Mouse (Mus musculus): ENCODE measurements around the gene Jph4. TPM values are rescaled to one million over a fixed set of nuclear protein-coding genes. Genes with fewer than 3 reads are reported as not detected.
A peak's percentile ranks its signal among the peaks of the same experiment; 100 is the strongest.

Gene Jph4
- polyA plus RNA-seq, 2 experiments, result 0.04 TPM; not detected in 1

DNA sequence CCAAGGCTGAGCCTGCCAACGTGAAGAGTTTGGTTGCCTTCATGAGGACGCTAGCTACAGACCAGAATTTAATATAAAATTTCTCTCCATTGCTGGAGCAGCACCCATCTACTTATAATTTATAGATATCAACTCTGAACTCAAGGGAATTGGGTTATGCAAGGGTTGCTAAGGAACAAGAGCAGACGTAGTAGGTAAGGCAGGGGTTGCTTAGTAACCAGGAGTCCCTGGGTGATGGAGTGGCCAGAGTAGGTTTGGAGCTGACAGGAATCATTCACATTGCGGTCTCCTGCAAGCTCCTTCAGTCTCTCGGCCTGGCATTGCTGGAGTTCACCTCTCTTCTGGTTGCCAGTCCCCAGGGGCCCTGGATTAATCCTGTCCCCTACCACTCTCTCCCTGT, 32.3 kb upstream of the Jph4 start:
- TF ChIP-seq CTCF (IDR thresholded peaks at IDR 0.05; ENCODE audit: low read depth) (no peak), EP300 (IDR thresholded peaks at IDR 0.05; ENCODE audit: low read depth) (no peak)
- WGBS (ENCODE audit: insufficient replicate concordance), result 62% methylated on average over 5 of the region's 5 CpGs
- no peak for DNase-seq (ENCODE audit: low read depth in 3 of 3, low spot score in 3 of 3)
- no peak overlapping the region for H3K4me2 ChIP-seq (ENCODE audit: low read depth)
- no peak for ATAC-seq (ENCODE audit: insufficient read depth)
- H3K9me3 ChIP-seq (ENCODE audit: control insufficient read depth, low read length), result no peaks in the 10 kb centered on the region
- H3K4me3 ChIP-seq (ENCODE audit: insufficient read depth in 1 of 2, low read depth in 2 of 2, low read length in 2 of 2), result no peak overlapping the region
- no peak overlapping the region for H3K27ac ChIP-seq
- H3K9ac ChIP-seq (replicated peaks), result no peak overlapping the region
- H3K27me3 ChIP-seq (ENCODE audit: control insufficient read depth, insufficient read depth, low read length), result no peaks in the 10 kb centered on the region
- H3K4me1 ChIP-seq (replicated peaks; ENCODE audit: control insufficient read depth in 2 of 2, insufficient read depth in 2 of 2, low read length in 1 of 2), result peaks cover 0 to 5% of the 10 kb centered on the region in 2 experiments; a peak in 2 of 4 replicates
- no peaks in the 10 kb centered on the region for H3K36me3 ChIP-seq (replicated peaks; ENCODE audit: control insufficient read depth, insufficient read depth, low read depth)

DNA sequence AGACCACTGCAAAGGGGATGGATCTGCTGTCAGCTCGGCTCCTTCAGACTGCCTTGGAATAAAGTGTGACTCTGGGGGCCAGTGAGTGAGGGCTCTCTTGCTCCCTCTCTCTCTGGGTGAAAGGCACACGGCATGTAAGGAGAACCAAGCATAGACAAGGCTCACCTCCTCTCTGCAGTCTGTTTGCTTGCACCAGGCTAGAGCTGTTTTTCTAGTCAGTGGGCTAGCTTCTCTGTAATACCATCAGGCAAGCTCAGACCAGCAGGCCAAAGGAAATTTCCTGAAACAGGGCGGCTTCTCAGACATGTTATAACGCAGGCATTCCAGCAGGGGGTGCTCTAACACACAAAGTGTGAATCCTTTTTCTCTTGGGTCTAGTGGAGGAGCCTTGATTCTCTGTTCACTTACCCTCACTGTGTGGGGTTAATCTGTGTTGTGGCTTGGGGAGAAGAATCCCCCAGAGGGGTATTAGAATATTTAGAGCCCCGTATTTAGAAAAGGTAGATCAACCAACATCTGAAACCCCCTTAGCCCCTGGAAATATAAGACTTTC, 31.7 kb upstream of the Jph4 start:
- peak; percentile 82 for TF ChIP-seq CTCF (IDR thresholded peaks at IDR 0.05; ENCODE audit: low read depth)
- TF ChIP-seq EP300 (IDR thresholded peaks at IDR 0.05; ENCODE audit: low read depth), result no peak
- H3K27ac ChIP-seq, result no peak overlapping the region
- H3K36me3 ChIP-seq (replicated peaks; ENCODE audit: control insufficient read depth, insufficient read depth, low read depth), result no peaks in the 10 kb centered on the region
- WGBS (ENCODE audit: insufficient replicate concordance), result 25% methylated on average over 5 of the region's 5 CpGs
- DNase-seq (ENCODE audit: low read depth in 3 of 3, low spot score in 3 of 3) (peak; percentile 12 to 31 (median 20)), ATAC-seq (ENCODE audit: insufficient read depth) (no peak)
- H3K9me3 ChIP-seq (ENCODE audit: control insufficient read depth, low read length), result no peaks in the 10 kb centered on the region
- no peaks in the 10 kb centered on the region; the same call in 1 of the 2 replicates for H3K27me3 ChIP-seq (ENCODE audit: control insufficient read depth, insufficient read depth, low read length)
- H3K4me3 ChIP-seq (ENCODE audit: insufficient read depth in 1 of 2, low read depth in 2 of 2, low read length in 2 of 2), result no peak overlapping the region
- H3K4me1 ChIP-seq (replicated peaks; ENCODE audit: control insufficient read depth in 2 of 2, insufficient read depth in 2 of 2, low read length in 1 of 2), result peaks cover 0 to 5% of the 10 kb centered on the region in 2 experiments; a peak in 2 of 4 replicates
- H3K4me2 ChIP-seq (ENCODE audit: low read depth), result no peak overlapping the region
- H3K9ac ChIP-seq (replicated peaks), result no peak overlapping the region

DNA sequence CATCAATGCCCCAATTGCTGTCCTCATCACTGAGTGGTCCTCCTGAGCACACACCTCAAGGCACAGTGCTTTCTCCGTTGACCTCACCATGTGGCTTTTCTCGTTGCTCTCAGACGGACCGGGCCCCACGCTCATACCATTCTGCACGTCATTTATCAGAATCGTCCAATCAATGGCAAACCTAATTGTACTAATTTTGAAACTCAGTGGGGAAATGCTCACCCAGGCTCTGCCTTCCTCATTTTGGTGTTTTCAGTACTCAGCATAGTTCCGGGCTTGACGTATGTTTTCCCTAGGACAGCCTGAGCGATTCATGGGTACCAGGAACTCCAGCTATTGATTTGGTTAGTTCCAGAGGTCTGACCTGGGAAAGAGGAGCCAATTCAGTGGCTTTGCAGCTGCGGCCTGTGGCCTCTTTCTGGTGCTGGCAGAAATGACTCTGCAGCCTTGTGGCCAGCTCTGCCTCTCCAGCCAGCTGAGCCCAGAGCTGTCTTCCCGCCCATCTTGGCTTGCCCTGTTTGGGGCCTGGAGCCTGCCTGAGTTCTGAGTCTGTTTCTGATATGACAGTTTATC, 30.2 kb upstream of the Jph4 start:
- 64% methylated on average over 12 of the region's 12 CpGs for WGBS (ENCODE audit: insufficient replicate concordance)
- no peak overlapping the region for H3K27ac ChIP-seq
- DNase-seq (ENCODE audit: low read depth in 3 of 3, low spot score in 3 of 3), result peak in 1 of 3 experiments; percentile 11
- H3K4me2 ChIP-seq (ENCODE audit: low read depth), result no peak overlapping the region
- no peaks in the 10 kb centered on the region for H3K36me3 ChIP-seq (replicated peaks; ENCODE audit: control insufficient read depth, insufficient read depth, low read depth)
- H3K4me1 ChIP-seq (replicated peaks; ENCODE audit: control insufficient read depth in 2 of 2, insufficient read depth in 2 of 2, low read length in 1 of 2), result peaks cover 0 to 5% of the 10 kb centered on the region in 2 experiments; a peak in 2 of 4 replicates
- no peak for ATAC-seq (ENCODE audit: insufficient read depth)
- no peaks in the 10 kb centered on the region; the same call in 1 of the 2 replicates for H3K27me3 ChIP-seq (ENCODE audit: control insufficient read depth, insufficient read depth, low read length)
- TF ChIP-seq CTCF (IDR thresholded peaks at IDR 0.05; ENCODE audit: low read depth) (no peak), EP300 (IDR thresholded peaks at IDR 0.05; ENCODE audit: low read depth) (no peak)
- H3K4me3 ChIP-seq (ENCODE audit: insufficient read depth in 1 of 2, low read depth in 2 of 2, low read length in 2 of 2), result no peak overlapping the region
- H3K9me3 ChIP-seq (ENCODE audit: control insufficient read depth, low read length), result no peaks in the 10 kb centered on the region
- no peak overlapping the region for H3K9ac ChIP-seq (replicated peaks)

DNA sequence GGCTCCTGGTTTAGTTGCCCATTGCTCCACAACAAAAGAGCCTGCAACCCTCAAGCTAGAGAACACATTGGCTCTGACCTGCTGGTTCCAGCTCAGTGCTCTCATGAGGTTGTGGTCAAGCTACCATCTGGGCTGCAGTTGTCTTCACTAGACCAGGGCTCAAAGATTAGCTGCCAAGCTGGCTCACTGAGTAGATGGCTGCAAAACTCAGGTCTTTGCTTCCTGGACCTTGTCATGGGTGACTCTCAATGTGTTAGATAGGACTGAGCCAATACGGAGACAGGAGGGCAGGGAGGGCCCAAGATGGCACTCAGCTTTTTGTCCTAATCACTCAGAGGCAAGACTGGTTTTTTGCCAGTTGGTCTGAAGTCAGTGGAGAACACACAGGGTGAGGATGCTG, 29.6 kb upstream of the Jph4 start:
- H3K4me3 ChIP-seq (ENCODE audit: insufficient read depth in 1 of 2, low read depth in 2 of 2, low read length in 2 of 2), result no peak overlapping the region
- WGBS (ENCODE audit: insufficient replicate concordance), result 58% methylated on average over 1 of the region's 1 CpGs
- H3K4me1 ChIP-seq (replicated peaks; ENCODE audit: control insufficient read depth in 2 of 2, insufficient read depth in 2 of 2, low read length in 1 of 2), result peaks cover 0 to 5% of the 10 kb centered on the region in 2 experiments; a peak in 2 of 4 replicates
- no peak overlapping the region for H3K9ac ChIP-seq (replicated peaks)
- no peaks in the 10 kb centered on the region; the same call in 1 of the 2 replicates for H3K27me3 ChIP-seq (ENCODE audit: control insufficient read depth, insufficient read depth, low read length)
- DNase-seq (ENCODE audit: low read depth in 3 of 3, low spot score in 3 of 3) (no peak), ATAC-seq (ENCODE audit: insufficient read depth) (no peak)
- no peaks in the 10 kb centered on the region for H3K9me3 ChIP-seq (ENCODE audit: control insufficient read depth, low read length)
- H3K36me3 ChIP-seq (replicated peaks; ENCODE audit: control insufficient read depth, insufficient read depth, low read depth), result no peaks in the 10 kb centered on the region
- no peak overlapping the region for H3K27ac ChIP-seq
- TF ChIP-seq EP300 (IDR thresholded peaks at IDR 0.05; ENCODE audit: low read depth), result no peak
- no peak for TF ChIP-seq CTCF (IDR thresholded peaks at IDR 0.05; ENCODE audit: low read depth)
- no peak overlapping the region for H3K4me2 ChIP-seq (ENCODE audit: low read depth)

DNA sequence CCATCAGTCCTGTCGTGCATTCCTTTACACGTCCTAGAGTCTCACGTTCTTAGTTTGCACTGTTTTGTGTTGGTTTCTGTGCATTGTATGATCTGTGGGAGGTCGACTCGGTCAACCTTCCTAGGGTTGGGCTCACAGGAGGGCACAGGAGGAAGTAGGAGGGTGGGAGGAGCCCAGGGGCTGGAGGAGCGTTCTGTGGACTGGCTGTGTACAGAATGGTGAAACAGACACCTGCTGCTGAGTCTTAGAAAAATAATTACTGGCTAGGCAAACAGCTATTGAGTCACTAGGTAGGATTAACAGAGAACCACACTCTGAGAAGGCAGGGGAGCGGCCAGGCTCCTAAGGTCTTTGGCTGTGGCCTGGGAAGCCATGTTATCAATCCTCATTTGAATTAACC, 22.6 kb upstream of the Jph4 start:
- H3K9ac ChIP-seq (replicated peaks), result no peak overlapping the region
- H3K9me3 ChIP-seq (ENCODE audit: control insufficient read depth, low read length), result no peaks in the 10 kb centered on the region
- no peak overlapping the region for H3K4me3 ChIP-seq (ENCODE audit: insufficient read depth in 1 of 2, low read depth in 2 of 2, low read length in 2 of 2)
- peaks cover 0 to 3% of the 10 kb centered on the region in 2 experiments; a peak in 2 of 4 replicates for H3K4me1 ChIP-seq (replicated peaks; ENCODE audit: control insufficient read depth in 2 of 2, insufficient read depth in 2 of 2, low read length in 1 of 2)
- no peak for DNase-seq (ENCODE audit: low read depth in 3 of 3, low spot score in 3 of 3)
- no peak for ATAC-seq (ENCODE audit: insufficient read depth)
- no peaks in the 10 kb centered on the region; the same call in 1 of the 2 replicates for H3K27me3 ChIP-seq (ENCODE audit: control insufficient read depth, insufficient read depth, low read length)
- TF ChIP-seq CTCF (IDR thresholded peaks at IDR 0.05; ENCODE audit: low read depth) (no peak), EP300 (IDR thresholded peaks at IDR 0.05; ENCODE audit: low read depth) (no peak)
- no peaks in the 10 kb centered on the region for H3K36me3 ChIP-seq (replicated peaks; ENCODE audit: control insufficient read depth, insufficient read depth, low read depth)
- H3K27ac ChIP-seq, result no peak overlapping the region
- WGBS (ENCODE audit: insufficient replicate concordance), result 40% methylated on average over 7 of the region's 7 CpGs
- no peak overlapping the region for H3K4me2 ChIP-seq (ENCODE audit: low read depth)
